Mouse (Mus musculus): ENCODE data around the gene Dner. TPM values are rescaled to one million over a fixed set of nuclear protein-coding genes. Genes with fewer than 3 reads are reported as not detected.

Gene Dner
- total and polyA plus RNA-seq, 3 experiments: not detected

- DNase-seq (ENCODE audit: low read depth, low spot score): no peak
- Histone ChIP-seq H3K27ac (ENCODE audit: control insufficient read depth, low read depth, low read length) (no peak overlapping the region), H3K9me3 (replicated peaks; ENCODE audit: insufficient read depth, low read length) (no peaks in the 10 kb centered on the region), H3K36me3 (ENCODE audit: control insufficient read depth in 1 of 2, insufficient read depth in 2 of 2, low read length in 2 of 2) (no peaks in the 10 kb centered on the region), H3K9ac (ENCODE audit: control insufficient read depth, low read depth, low read length, poor library complexity, severe bottlenecking) (no peak overlapping the region), H3K79me2 (ENCODE audit: control insufficient read depth, insufficient read depth, low read length, poor library complexity) (no peaks in the 10 kb centered on the region), H3K4me1 (ENCODE audit: control insufficient read depth in 1 of 2, insufficient read depth in 2 of 2, low read length in 2 of 2) (no peaks in the 10 kb centered on the region), H3K27me3 (ENCODE audit: control insufficient read depth in 1 of 2, insufficient read depth in 2 of 2, low read length in 2 of 2) (no peaks in the 10 kb centered on the region), H3K4me3 (ENCODE audit: control insufficient read depth in 1 of 2, insufficient read depth in 1 of 2, low read depth in 2 of 2, low read length in 2 of 2) (no peak overlapping the region)
- TF ChIP-seq SIN3A (IDR thresholded peaks at IDR 0.05; ENCODE audit: low read length): no peak
- TF ChIP-seq GATA1 (IDR thresholded peaks at IDR 0.05; ENCODE audit: low read depth, low read length): no peak
- TF ChIP-seq MEF2A (IDR thresholded peaks at IDR 0.05; ENCODE audit: extremely low read depth, insufficient replicate concordance, low read depth, low read length, poor library complexity, severe bottlenecking): no peak
- TF ChIP-seq CHD1 (IDR thresholded peaks at IDR 0.05; ENCODE audit: low read depth, low read length): no peak
- TF ChIP-seq GABPA (IDR thresholded peaks at IDR 0.05; ENCODE audit: low read depth, low read length): no peak
- TF ChIP-seq ZNF384 (IDR thresholded peaks at IDR 0.05; ENCODE audit: low read depth, low read length): no peak
- TF ChIP-seq MYB (IDR thresholded peaks at IDR 0.05; ENCODE audit: low read depth, low read length): no peak
- no peak for TF ChIP-seq POLR2A (IDR thresholded peaks at IDR 0.05; ENCODE audit: control insufficient read depth in 1 of 2, insufficient read depth in 1 of 2, low read depth in 1 of 2, low read length in 2 of 2, poor library complexity in 1 of 2)
- TF ChIP-seq TBP (IDR thresholded peaks at IDR 0.05; ENCODE audit: low read depth, low read length): no peak
- TF ChIP-seq MAZ (IDR thresholded peaks at IDR 0.05; ENCODE audit: low read depth, low read length): no peak
- TF ChIP-seq MXI1 (IDR thresholded peaks at IDR 0.05; ENCODE audit: low read depth, low read length): no peak
- no peak for TF ChIP-seq RCOR1 (IDR thresholded peaks at IDR 0.05; ENCODE audit: low read depth, low read length)
- no peak for TF ChIP-seq JUND (IDR thresholded peaks at IDR 0.05; ENCODE audit: low read depth, low read length)
- TF ChIP-seq CHD2 (IDR thresholded peaks at IDR 0.05; ENCODE audit: low read length): no peak
- no peak for TF ChIP-seq USF1 (IDR thresholded peaks at IDR 0.05; ENCODE audit: low read depth, low read length)
- no peak for TF ChIP-seq POLR2AphosphoS5 (IDR thresholded peaks at IDR 0.05; ENCODE audit: borderline replicate concordance, low read depth, low read length)
- no peak for TF ChIP-seq KAT2A (conservative IDR thresholded peaks at IDR 0.05; ENCODE audit: low read depth, low read length)
Measured at GRCm38 (mm10) chr1:84417276-84417675, 278.7 kb downstream of the Dner start.

GRCm38 (mm10) chr1:84414464-84414863, 281.6 kb downstream of the Dner start:
- no peak for TF ChIP-seq ETS1 (IDR thresholded peaks at IDR 0.05; ENCODE audit: low read depth, low read length)
- TF ChIP-seq MAX (IDR thresholded peaks at IDR 0.05; ENCODE audit: low read length): no peak
- no peak for TF ChIP-seq ZKSCAN1 (IDR thresholded peaks at IDR 0.05; ENCODE audit: low read depth, low read length)
- no peak for TF ChIP-seq ELF1 (IDR thresholded peaks at IDR 0.05; ENCODE audit: low read depth, low read length)
- TF ChIP-seq E2F4 (IDR thresholded peaks at IDR 0.05; ENCODE audit: borderline replicate concordance, low read depth, low read length): no peak
- TF ChIP-seq CHD1 (IDR thresholded peaks at IDR 0.05; ENCODE audit: low read depth, low read length): no peak
- TF ChIP-seq MXI1 (IDR thresholded peaks at IDR 0.05; ENCODE audit: low read depth, low read length): no peak
- TF ChIP-seq TAL1 (IDR thresholded peaks at IDR 0.05; ENCODE audit: low read length): no peak
- TF ChIP-seq ZMIZ1 (IDR thresholded peaks at IDR 0.05; ENCODE audit: low read depth, low read length): no peak
- TF ChIP-seq MAZ (IDR thresholded peaks at IDR 0.05; ENCODE audit: low read depth, low read length): no peak
- no peak for TF ChIP-seq MAFK (IDR thresholded peaks at IDR 0.05; ENCODE audit: borderline replicate concordance, low read depth, low read length)
- H3K9ac ChIP-seq (ENCODE audit: control insufficient read depth, low read depth, low read length, poor library complexity, severe bottlenecking): no peak overlapping the region
- no peak overlapping the region for H3K27ac ChIP-seq (ENCODE audit: control insufficient read depth, low read depth, low read length)
- no peaks in the 10 kb centered on the region for H3K27me3 ChIP-seq (ENCODE audit: control insufficient read depth in 1 of 2, insufficient read depth in 2 of 2, low read length in 2 of 2)
- no peak overlapping the region for H3K4me3 ChIP-seq (ENCODE audit: control insufficient read depth in 1 of 2, insufficient read depth in 1 of 2, low read depth in 2 of 2, low read length in 2 of 2)
- H3K9me3 ChIP-seq (replicated peaks; ENCODE audit: insufficient read depth, low read length): no peaks in the 10 kb centered on the region
- H3K4me1 ChIP-seq (ENCODE audit: control insufficient read depth in 1 of 2, insufficient read depth in 2 of 2, low read length in 2 of 2): no peaks in the 10 kb centered on the region
- no peaks in the 10 kb centered on the region for H3K36me3 ChIP-seq (ENCODE audit: control insufficient read depth in 1 of 2, insufficient read depth in 2 of 2, low read length in 2 of 2)
- no peak for DNase-seq (ENCODE audit: low read depth, low spot score)
- no peaks in the 10 kb centered on the region for H3K79me2 ChIP-seq (ENCODE audit: control insufficient read depth, insufficient read depth, low read length, poor library complexity)

Data from MEL (cell line).